Mouse (Mus musculus): ENCODE measurements at regions not wholly inside any gene's neighbourhood (a gene's known extent, or its start where the extent isn't known, plus 50 kb on each side); places are given as distances from the start of the nearest gene placed in this dataset.

DNA sequence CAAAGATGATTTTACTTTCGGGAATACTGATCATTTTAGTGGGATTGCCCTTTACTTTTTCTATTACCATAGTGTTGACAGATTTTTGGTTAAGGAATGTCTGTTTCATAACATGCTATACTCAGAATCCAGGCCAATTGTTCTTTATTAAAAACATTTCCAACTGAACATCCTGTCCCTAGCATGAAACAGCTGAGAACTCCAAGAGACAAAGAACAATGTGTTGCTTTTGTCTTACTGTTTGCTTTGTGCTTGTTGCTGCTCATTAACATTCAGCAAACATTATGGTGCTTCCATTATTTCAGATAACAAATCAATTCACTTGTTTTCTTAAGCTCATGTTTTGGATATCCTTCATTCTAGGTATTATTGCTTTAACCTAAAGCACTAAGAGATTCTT lies 384.1 kb downstream of the Snca start:
- TF ChIP-seq POU5F1 (IDR thresholded peaks at IDR 0.05; ENCODE audit: borderline replicate concordance, low read length) (no peak), CTCF (conservative IDR thresholded peaks at IDR 0.05; ENCODE audit: low read length) (no peak), NANOG (IDR thresholded peaks at IDR 0.05; ENCODE audit: borderline replicate concordance, low read length) (no peak)

Data from E14TG2a.4 (cell line).